Mouse (Mus musculus) heart, adult 2 months (tissue): Measurements from ENCODE around the gene Olfr1320.

Experiments
- CTCF ChIP-seq: fragments of 200-600 bp; IDR thresholded peaks from 2 replicates; pipeline ENCODE4 v1.8.1; 2022; ENCODE audit warnings: antibody characterized with exemption, mild to moderate bottlenecking, moderate library complexity
- EP300 ChIP-seq: fragments of 200-500 bp; IDR thresholded peaks from 2 replicates; pipeline ENCODE4 v1.6.1; 2011; ENCODE audit warnings: low read depth, low read length, control low read depth; ENCODE audit not compliant: insufficient read depth
- POLR2A ChIP-seq: fragments of 200-500 bp; IDR thresholded peaks from 2 replicates; pipeline ENCODE4 v1.6.1; 2011; ENCODE audit warnings: mild to moderate bottlenecking, low read depth, low read length, control low read depth; ENCODE audit not compliant: insufficient read depth

GRCm38 (mm10) chrX:49672033-49672432 is at the start of gene Olfr1320:
- no peak for TF ChIP-seq CTCF
- TF ChIP-seq POLR2A: no peak
- no peak for TF ChIP-seq EP300
